Mouse (Mus musculus) heart, adult 2 months (tissue): Measurements from ENCODE around the gene Kif13a. TPM values are rescaled to one million over a fixed set of nuclear protein-coding genes. Genes with fewer than 3 reads are reported as not detected.

ENCODE experiments used
- DNase-seq, 2 experiments: peaks; one replicate each; pipeline ENCODE4 v3.0.0; 2021
- H3K27ac ChIP-seq: fragments of 200-600 bp; 2 replicates; pipeline ENCODE4 v1.8.1; 2022
- H3K27me3 ChIP-seq: fragments of 200-500 bp; 2 replicates; pipeline ENCODE4 v1.6.1; 2012; ENCODE audit warnings: mild to moderate bottlenecking, low read length, inconsistent platforms, mixed read lengths; ENCODE audit not compliant: control insufficient read depth, insufficient read depth
- H3K36me3 ChIP-seq: fragments of 200-500 bp; 2 replicates; pipeline ENCODE4 v1.6.1; 2012; ENCODE audit warnings: low read length, inconsistent platforms; ENCODE audit not compliant: control insufficient read depth, insufficient read depth
- H3K4me1 ChIP-seq: fragments of 200-500 bp; 2 replicates; pipeline ENCODE4 v1.6.1; 2011; ENCODE audit warnings: low read length; ENCODE audit not compliant: control insufficient read depth, insufficient read depth
- H3K4me3 ChIP-seq: fragments of 200-600 bp; 2 replicates; pipeline ENCODE4 v1.8.1; 2022
- H3K79me2 ChIP-seq: fragments of 200-500 bp; replicated peaks from 2 replicates; pipeline ENCODE4 v1.6.1; 2012; ENCODE audit warnings: mild to moderate bottlenecking, inconsistent platforms, low read length, moderate library complexity, mixed read lengths; ENCODE audit not compliant: control insufficient read depth, insufficient read depth
- H3K9ac ChIP-seq: fragments of 200-500 bp; 2 replicates; pipeline ENCODE4 v1.6.1; 2012; ENCODE audit warnings: low read depth, mild to moderate bottlenecking, control low read depth, inconsistent platforms, low read length, mixed read lengths
- CTCF ChIP-seq: fragments of 200-600 bp; IDR thresholded peaks from 2 replicates; pipeline ENCODE4 v1.8.1; 2022; ENCODE audit warnings: antibody characterized with exemption, mild to moderate bottlenecking, moderate library complexity
- EP300 ChIP-seq: fragments of 200-500 bp; IDR thresholded peaks from 2 replicates; pipeline ENCODE4 v1.6.1; 2011; ENCODE audit warnings: low read depth, low read length, control low read depth; ENCODE audit not compliant: insufficient read depth
- POLR2A ChIP-seq: fragments of 200-500 bp; IDR thresholded peaks from 2 replicates; pipeline ENCODE4 v1.6.1; 2011; ENCODE audit warnings: mild to moderate bottlenecking, low read depth, low read length, control low read depth; ENCODE audit not compliant: insufficient read depth
- WGBS: fragments of 180-500 bp; shearing (Covaris S2); methylation state at CpG from one replicate; pipeline ENCODE4 v1.1.7; 2018; 5-methylcytosine and 5-hydroxymethylcytosine counted together
- intact Hi-C: fragments of 180-260 bp; cut with DNase I; formaldehyde crosslinking; loops from one replicate; pipeline ENCODE4 v1.15.1; 2025
- polyA plus RNA-seq: library from polyadenylated mRNA; depleted of rRNA; stranded (reverse); fragments of >200 nt; gene quantifications from 2 replicates; pipeline ENCODE4 v1.2.3, GENCODE M21; 2012
- total RNA-seq, 2 experiments: library from RNA; stranded (reverse); gene quantifications; 2 replicates each; pipeline ENCODE4 v1.2.3; 2021

Kif13a gene
- total and polyA plus RNA-seq, 3 experiments: 49.8 to 113 (median 108) TPM

GRCm38 (mm10) chr13:46786064-46786561 is 143.6 kb downstream of the Kif13a start:
- Histone ChIP-seq H3K27me3 (no peaks in the 10 kb centered on the region), H3K36me3 (no peaks in the 10 kb centered on the region), H3K9ac (no peak overlapping the region), H3K27ac (no peak overlapping the region), H3K4me1 (peaks cover 4% of the 10 kb centered on the region), H3K79me2 (no peaks in the 10 kb centered on the region), H3K4me3 (no peak overlapping the region)
- 86% methylated on average over 10 of the region's 10 CpGs for WGBS
- no peak for DNase-seq
- intact Hi-C loops: no loop called here
- TF ChIP-seq POLR2A (no peak), CTCF (no peak), EP300 (no peak)

GRCm38 (mm10) chr13:46780379-46780778 is 149.3 kb downstream of the Kif13a start:
- Histone ChIP-seq H3K4me3 (no peak overlapping the region), H3K36me3 (no peaks in the 10 kb centered on the region; the same call in 1 of the 2 replicates), H3K4me1 (0 out of 2 replicates have a peak, but pooled peaks cover 3% of the 10 kb centered on the region), H3K9ac (no peak overlapping the region), H3K27ac (no peak overlapping the region), H3K79me2 (no peaks in the 10 kb centered on the region), H3K27me3 (no peaks in the 10 kb centered on the region)
- intact Hi-C loops: no loop called here
- WGBS: 90% methylated on average over 11 of the region's 11 CpGs
- no peak for TF ChIP-seq POLR2A
- TF ChIP-seq EP300: no peak
- TF ChIP-seq CTCF: no peak
- no peak for DNase-seq

GRCm38 (mm10) chr13:46779831-46780230 is 149.8 kb downstream of the Kif13a start:
- TF ChIP-seq POLR2A (no peak), EP300 (no peak), CTCF (no peak)
- no peaks in the 10 kb centered on the region; the same call in 1 of the 2 replicates for H3K36me3 ChIP-seq
- no peak overlapping the region for H3K27ac ChIP-seq
- no peak overlapping the region for H3K9ac ChIP-seq
- 0 out of 2 replicates have a peak, but pooled peaks cover 3% of the 10 kb centered on the region for H3K4me1 ChIP-seq
- no peak for DNase-seq
- no peaks in the 10 kb centered on the region for H3K79me2 ChIP-seq
- no peaks in the 10 kb centered on the region for H3K27me3 ChIP-seq
- no peak overlapping the region for H3K4me3 ChIP-seq
- WGBS: 73% methylated on average over 10 of the region's 10 CpGs
- intact Hi-C loops: no loop called here

GRCm38 (mm10) chr13:46777461-46777860 is 152.2 kb downstream of the Kif13a start:
- TF ChIP-seq CTCF: no peak
- TF ChIP-seq EP300: no peak
- TF ChIP-seq POLR2A: no peak
- Histone ChIP-seq H3K4me1 (0 out of 2 replicates have a peak, but pooled peaks cover 3% of the 10 kb centered on the region), H3K4me3 (no peak overlapping the region), H3K27me3 (no peaks in the 10 kb centered on the region), H3K79me2 (no peaks in the 10 kb centered on the region), H3K36me3 (no peaks in the 10 kb centered on the region; the same call in 1 of the 2 replicates), H3K27ac (no peak overlapping the region), H3K9ac (no peak overlapping the region)
- intact Hi-C loops: no loop called here
- WGBS: 94% methylated on average over 3 of the region's 3 CpGs
- no peak for DNase-seq

GRCm38 (mm10) chr13:46776636-46777305 is 152.9 kb downstream of the Kif13a start:
- TF ChIP-seq POLR2A (no peak), CTCF (no peak), EP300 (no peak)
- H3K4me1 ChIP-seq: 0 out of 2 replicates have a peak, but pooled peaks cover 3% of the 10 kb centered on the region

GRCm38 (mm10) chr13:46774998-46775397 is 154.7 kb downstream of the Kif13a start:
- intact Hi-C loops: no loop called here
- DNase-seq: no peak
- Histone ChIP-seq H3K27me3 (no peaks in the 10 kb centered on the region), H3K79me2 (no peaks in the 10 kb centered on the region), H3K9ac (no peak overlapping the region), H3K36me3 (peaks cover 5% of the 10 kb centered on the region), H3K27ac (no peak overlapping the region), H3K4me3 (no peak overlapping the region), H3K4me1 (0 out of 2 replicates have a peak, but pooled peaks cover 3% of the 10 kb centered on the region)
- TF ChIP-seq POLR2A (no peak), CTCF (no peak), EP300 (no peak)
- 76% methylated on average over 5 of the region's 5 CpGs for WGBS

More at GRCm38 (mm10) chr13:46776636-46777305, 152.9 kb downstream of the Kif13a start:
- 46% methylated on average over 14 of the region's 14 CpGs for WGBS
- intact Hi-C loops: no loop called here
- H3K36me3 ChIP-seq: no peaks in the 10 kb centered on the region; the same call in 1 of the 2 replicates
- peak in 1 of 2 experiments; percentile 16 for DNase-seq
- no peaks in the 10 kb centered on the region for H3K27me3 ChIP-seq
- H3K79me2 ChIP-seq: no peaks in the 10 kb centered on the region
- no peak overlapping the region for H3K27ac ChIP-seq
- no peak overlapping the region for H3K9ac ChIP-seq
- H3K4me3 ChIP-seq: no peak overlapping the region
